Mouse (Mus musculus) heart, embryonic 16.5 days (tissue): ENCODE measurements around the gene Lce3f. TPM values are rescaled to one million over a fixed set of nuclear protein-coding genes. Genes with fewer than 3 reads are reported as not detected.

Experiments used
- ATAC-seq: fragments of 200-750 bp; cut with Nextera tagmentation; replicated peaks from 2 replicates; pipeline ENCODE4 v1.8.0; 2017; ENCODE audit warnings: moderate number of reproducible peaks; ENCODE audit not compliant: insufficient read depth, low FRiP score; ENCODE audit errors: extremely low read depth
- H3K27ac ChIP-seq: fragments of 300-500 bp; sonication (generic); 2 replicates; pipeline ENCODE4 v1.5.1; 2014; ENCODE audit warnings: mild to moderate bottlenecking, low read length, control low read depth, moderate library complexity
- H3K27me3 ChIP-seq: fragments of 300-500 bp; sonication (generic); 2 replicates; pipeline ENCODE4 v1.6.1; 2014; ENCODE audit warnings: low read length, mixed read lengths; ENCODE audit not compliant: control insufficient read depth, insufficient read depth
- H3K36me3 ChIP-seq: fragments of 300-500 bp; sonication (generic); 2 replicates; pipeline ENCODE4 v1.6.1; 2014; ENCODE audit not compliant: control insufficient read depth, insufficient read depth
- H3K4me1 ChIP-seq: fragments of 300-500 bp; sonication (generic); 2 replicates; pipeline ENCODE4 v1.6.1; 2014; ENCODE audit warnings: low read length, mixed read lengths; ENCODE audit not compliant: control insufficient read depth, insufficient read depth
- H3K4me2 ChIP-seq: fragments of 300-500 bp; sonication (generic); 2 replicates; pipeline ENCODE4 v1.6.1; 2014; ENCODE audit warnings: low read depth, mild to moderate bottlenecking, control low read depth, low read length
- H3K4me3 ChIP-seq: fragments of 300-500 bp; sonication (generic); 2 replicates; pipeline ENCODE4 v1.5.1; 2014; ENCODE audit warnings: mild to moderate bottlenecking, control low read depth, low read length
- H3K9ac ChIP-seq: fragments of 300-500 bp; sonication (generic); 2 replicates; pipeline ENCODE4 v1.6.1; 2014; ENCODE audit warnings: low read length, control low read depth
- H3K9me3 ChIP-seq: fragments of 300-500 bp; sonication (generic); replicated peaks from 2 replicates; pipeline ENCODE4 v1.6.1; 2016; ENCODE audit warnings: low read length; ENCODE audit not compliant: control insufficient read depth
- WGBS: fragments of 180-500 bp; shearing (Covaris S2); extraction: QIAGEN DNeasy Blood & Tissue Kit; methylation state at CpG from one replicate; pipeline ENCODE4 v1.1.7; 2014; 5-methylcytosine and 5-hydroxymethylcytosine counted together
- polyA plus RNA-seq: library from polyadenylated mRNA; unstranded; fragments of >200 nt; fragmentation: Nextera tagmentation; extraction: Ambion mirVana; gene quantifications from 2 replicates; pipeline ENCODE4 v1.2.1, GENCODE M21; 2015

The Lce3f gene
- polyA plus RNA-seq = not detected in 2 replicates

DNA sequence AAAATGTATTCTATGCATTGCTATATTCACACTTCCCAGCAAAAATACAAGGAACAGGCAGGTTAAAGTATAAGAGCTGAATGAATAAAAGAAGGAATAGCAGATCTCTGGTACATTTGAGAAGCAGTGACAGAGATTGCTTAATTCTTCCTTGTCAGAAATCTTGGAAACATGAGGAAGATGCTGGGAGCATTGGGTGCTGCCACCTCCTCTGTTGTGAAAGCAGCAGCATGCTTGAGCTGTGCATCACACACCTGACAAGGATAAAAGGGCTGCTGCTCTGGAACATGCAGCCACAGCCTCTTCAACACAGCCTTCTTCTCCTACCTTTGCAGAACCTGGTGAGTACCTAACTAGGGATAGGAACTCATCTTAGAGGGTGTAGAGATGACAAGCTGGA is at the start of gene Lce3f:
TSS of gene Lce3f (plus strand) at position 301 of the 400 bp plus-strand sequence.
- Histone ChIP-seq H3K9ac (no peak within 1 kb of the TSS), H3K4me2 (no peak within 1 kb of the TSS), H3K4me3 (no peak within 1 kb of the TSS), H3K27me3 (no peaks in the 10 kb centered on the region), H3K4me1 (no peaks in the 10 kb centered on the region), H3K27ac (no peak within 1 kb of the TSS), H3K36me3 (no peaks in the 10 kb centered on the region), H3K9me3 (no peaks in the 10 kb centered on the region)
- ATAC-seq = no peak

DNA sequence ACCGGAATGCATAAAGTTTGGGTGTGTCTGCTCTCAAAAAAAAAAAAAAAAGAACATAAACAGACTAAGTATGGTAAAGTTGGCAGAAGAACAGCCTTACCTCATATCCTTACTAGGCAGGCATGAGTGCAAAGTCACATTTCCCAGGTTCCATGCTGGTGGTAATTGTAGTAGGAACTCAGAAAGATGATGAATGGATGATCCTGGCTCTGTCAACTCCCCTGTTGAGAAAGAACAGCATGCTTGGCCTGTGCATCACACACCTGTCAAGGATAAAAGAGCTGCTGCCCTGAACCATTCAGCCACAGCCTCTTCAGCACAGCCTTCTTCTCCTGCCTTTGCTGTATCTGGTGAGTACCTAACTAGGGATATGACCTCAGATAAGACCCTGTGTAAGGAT is 47.8 kb upstream of the Lce3f start, which contains the start of gene Lce3c:
TSS of gene Lce3c (plus strand) at position 301 of the 400 bp plus-strand sequence.
- H3K36me3 ChIP-seq = no peaks in the 10 kb centered on the region
- ATAC-seq = no peak
- no peaks in the 10 kb centered on the region for H3K4me1 ChIP-seq
- H3K4me2 ChIP-seq = no peak within 1 kb of the TSS
- H3K27me3 ChIP-seq = no peaks in the 10 kb centered on the region
- no peak within 1 kb of the TSS for H3K4me3 ChIP-seq
- H3K9me3 ChIP-seq = no peaks in the 10 kb centered on the region
- 62% methylated on average over 1 of the region's 1 CpGs for WGBS
- no peak within 1 kb of the TSS for H3K27ac ChIP-seq
- no peak within 1 kb of the TSS for H3K9ac ChIP-seq

DNA sequence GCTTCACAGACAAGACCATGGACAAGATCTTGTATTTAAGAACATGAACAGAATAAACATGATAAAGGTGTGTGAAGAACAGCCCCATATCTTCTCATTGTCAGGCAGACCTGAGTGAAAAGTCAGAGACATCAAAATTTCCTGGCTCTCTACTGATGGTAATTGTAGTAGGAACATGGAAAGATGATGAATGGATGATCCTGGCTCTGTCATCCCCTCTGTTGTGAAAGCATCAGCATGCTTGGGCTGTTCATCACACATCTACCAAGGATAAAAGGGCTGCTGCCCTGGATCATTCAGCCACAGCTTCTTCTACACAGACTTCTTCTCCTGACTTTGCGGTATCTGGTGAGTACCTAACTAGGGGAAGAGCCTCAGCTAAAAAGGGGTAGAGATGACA is 34.9 kb upstream of the Lce3f start, which contains the start of gene Lce3d:
TSS of gene Lce3d (plus strand) at position 301 of the 400 bp plus-strand sequence.
- 93% methylated on average over 1 of the region's 1 CpGs for WGBS
- no peak for ATAC-seq
- Histone ChIP-seq H3K27me3 (no peaks in the 10 kb centered on the region), H3K36me3 (no peaks in the 10 kb centered on the region), H3K4me1 (no peaks in the 10 kb centered on the region), H3K9ac (no peak within 1 kb of the TSS), H3K27ac (no peak within 1 kb of the TSS), H3K9me3 (no peaks in the 10 kb centered on the region), H3K4me2 (no peak within 1 kb of the TSS), H3K4me3 (no peak within 1 kb of the TSS)

DNA sequence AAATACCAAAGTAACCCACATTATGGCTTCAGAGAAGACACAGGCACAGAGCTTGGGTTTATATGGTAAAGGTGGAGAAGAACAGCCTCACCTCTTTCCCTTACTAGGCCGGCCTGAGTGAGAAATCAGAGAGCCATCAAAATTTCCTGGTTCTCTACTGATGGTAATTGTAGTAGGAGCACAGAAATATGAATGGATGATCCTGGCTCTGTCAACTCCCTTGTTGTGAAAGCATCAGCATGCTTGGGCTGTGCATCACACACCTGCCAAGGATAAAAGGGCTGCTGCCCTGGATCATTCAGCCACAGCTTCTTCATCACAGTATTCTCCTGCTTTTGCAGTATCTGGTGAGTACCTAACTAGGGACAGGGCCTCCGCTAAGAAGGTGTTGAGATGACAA is 25.3 kb upstream of the Lce3f start, which contains the start of gene Lce3e:
TSS of gene Lce3e (plus strand) at position 301 of the 400 bp plus-strand sequence.
- Histone ChIP-seq H3K4me1 (no peaks in the 10 kb centered on the region), H3K9ac (no peak within 1 kb of the TSS), H3K9me3 (no peaks in the 10 kb centered on the region), H3K4me3 (no peak within 1 kb of the TSS), H3K27me3 (no peaks in the 10 kb centered on the region), H3K4me2 (no peak within 1 kb of the TSS), H3K36me3 (no peaks in the 10 kb centered on the region), H3K27ac (no peak within 1 kb of the TSS)
- 77% methylated on average over 2 of the region's 2 CpGs for WGBS
- ATAC-seq = no peak

DNA sequence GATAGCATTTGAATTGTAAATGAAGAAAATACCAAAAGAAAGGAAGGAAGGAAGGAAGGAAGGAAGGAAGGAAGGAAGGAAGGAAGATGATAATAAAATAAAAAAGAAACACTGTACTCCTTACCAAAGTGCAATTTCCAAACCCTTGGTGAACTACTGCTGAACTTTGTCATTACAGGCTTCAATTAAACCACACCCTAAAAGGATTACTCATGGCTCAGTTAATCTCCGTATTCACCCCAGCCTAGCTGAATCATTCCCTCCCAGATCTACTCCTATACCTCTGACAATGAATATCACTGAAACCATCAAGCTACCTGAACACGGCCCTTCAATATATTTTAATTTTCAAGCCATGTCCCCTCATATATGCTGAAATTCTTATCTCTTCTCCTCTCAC is 13.5 kb upstream of the Lce3f start:
- H3K27me3 ChIP-seq = no peaks in the 10 kb centered on the region
- H3K4me1 ChIP-seq = no peaks in the 10 kb centered on the region
- no peak overlapping the region for H3K27ac ChIP-seq
- no peak overlapping the region for H3K4me3 ChIP-seq
- WGBS = 62% methylated on average over 2 of the region's 2 CpGs
- no peak overlapping the region for H3K4me2 ChIP-seq
- no peaks in the 10 kb centered on the region for H3K9me3 ChIP-seq
- no peaks in the 10 kb centered on the region for H3K36me3 ChIP-seq
- no peak overlapping the region for H3K9ac ChIP-seq
- no peak for ATAC-seq

DNA sequence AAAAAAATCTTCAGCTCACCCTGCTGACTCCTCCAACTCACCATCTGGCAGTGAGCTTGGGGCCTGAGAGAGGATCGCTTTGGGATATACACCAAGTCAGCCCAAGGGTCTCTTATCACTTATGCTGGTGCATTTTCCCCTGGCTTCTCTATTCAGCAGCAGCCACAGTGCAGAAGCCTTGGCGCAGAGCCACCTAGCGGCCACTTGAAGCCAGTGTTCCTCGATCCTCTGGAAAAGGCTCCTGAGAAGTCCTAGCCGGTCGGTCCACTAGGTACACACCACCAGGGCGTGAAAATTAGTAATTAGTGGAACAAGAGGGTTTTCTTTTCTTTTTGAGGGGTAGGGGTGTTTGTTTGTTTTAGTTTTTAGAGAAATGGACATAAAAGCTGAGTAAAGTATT is 6.7 kb downstream of the Lce3f start:
- H3K4me2 ChIP-seq = no peak overlapping the region
- 3% methylated on average over 7 of the region's 7 CpGs for WGBS
- no peaks in the 10 kb centered on the region for H3K36me3 ChIP-seq
- H3K27me3 ChIP-seq = no peaks in the 10 kb centered on the region
- H3K4me3 ChIP-seq = no peak overlapping the region
- ATAC-seq = peak; percentile 70
- H3K9me3 ChIP-seq = no peaks in the 10 kb centered on the region
- no peaks in the 10 kb centered on the region for H3K4me1 ChIP-seq
- no peak overlapping the region for H3K9ac ChIP-seq
- H3K27ac ChIP-seq = no peak overlapping the region

DNA sequence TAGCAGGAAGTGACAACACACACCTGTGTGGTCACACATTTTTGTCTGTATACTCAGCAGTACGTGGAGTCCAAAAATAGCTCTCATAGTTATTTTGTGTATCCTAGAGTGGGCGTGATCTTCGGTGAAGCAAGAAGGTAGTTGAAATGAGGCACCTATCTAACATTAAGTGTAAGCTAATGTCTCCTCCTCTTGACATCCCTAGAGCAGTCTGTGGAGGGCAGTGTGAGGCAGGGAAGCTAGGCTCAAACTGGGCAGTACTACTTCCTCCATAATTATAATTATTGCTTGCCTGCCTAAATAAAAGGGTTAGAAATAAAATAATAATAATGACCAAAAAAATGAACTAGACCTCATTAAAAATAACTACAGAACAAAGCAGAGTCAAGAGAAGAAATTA is 8.6 kb downstream of the Lce3f start:
- ATAC-seq = no peak
- Histone ChIP-seq H3K4me1 (no peaks in the 10 kb centered on the region), H3K4me2 (no peak overlapping the region), H3K4me3 (no peak overlapping the region), H3K27ac (no peak overlapping the region), H3K9ac (no peak overlapping the region), H3K9me3 (no peaks in the 10 kb centered on the region), H3K36me3 (no peaks in the 10 kb centered on the region), H3K27me3 (no peaks in the 10 kb centered on the region)
- WGBS = 51% methylated on average over 3 of the region's 3 CpGs

DNA sequence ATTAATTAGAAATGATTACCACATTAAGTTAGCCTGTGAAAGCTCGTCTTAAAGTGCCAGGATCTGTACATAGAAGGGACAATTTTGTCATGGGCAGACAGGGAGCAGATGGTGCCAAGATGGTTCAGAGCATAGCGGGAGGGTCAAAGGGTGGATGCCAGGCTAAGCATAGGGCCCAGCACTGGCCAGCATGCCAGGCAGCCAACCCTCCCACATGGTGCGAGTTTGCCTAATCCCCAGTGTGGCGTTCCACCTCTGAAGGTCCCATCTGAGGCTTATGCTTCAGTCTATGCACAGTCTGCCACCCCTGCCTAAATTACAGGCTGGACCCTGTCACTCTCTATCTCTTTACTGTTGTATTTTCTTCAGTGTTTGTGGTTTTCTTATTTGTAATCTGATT is 10.8 kb downstream of the Lce3f start:
- no peaks in the 10 kb centered on the region for H3K27me3 ChIP-seq
- no peak overlapping the region for H3K4me3 ChIP-seq
- no peak overlapping the region for H3K4me2 ChIP-seq
- WGBS = 64% methylated on average over 4 of the region's 4 CpGs
- ATAC-seq = no peak
- H3K4me1 ChIP-seq = no peaks in the 10 kb centered on the region
- no peaks in the 10 kb centered on the region for H3K9me3 ChIP-seq
- no peak overlapping the region for H3K27ac ChIP-seq
- no peak overlapping the region for H3K9ac ChIP-seq
- H3K36me3 ChIP-seq = no peaks in the 10 kb centered on the region

DNA sequence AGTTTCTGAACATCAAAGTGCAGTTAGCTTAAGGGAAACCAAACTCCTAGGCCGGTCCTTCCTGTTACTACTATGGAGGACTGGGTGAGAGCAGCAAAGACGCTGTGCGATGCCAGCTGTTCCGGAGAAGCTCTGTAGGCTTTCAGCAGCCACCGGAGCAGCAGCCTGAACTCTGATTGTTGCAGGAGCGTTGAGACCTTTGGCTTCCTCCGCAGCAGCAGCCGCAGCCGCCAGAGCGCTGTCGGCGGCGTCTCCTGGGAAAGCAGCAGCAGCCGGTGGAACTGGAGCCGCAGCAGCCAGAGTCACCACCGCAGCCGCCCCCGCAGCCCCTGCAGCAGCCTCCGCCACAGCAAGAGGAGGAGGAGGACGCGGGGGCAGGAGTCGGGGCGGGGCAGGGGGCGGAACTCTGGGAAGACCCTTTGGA is 22.4 kb downstream of the Lce3f start:
- Histone ChIP-seq H3K4me3 (peak overlapping the region; percentile 59), H3K27me3 (0 out of 2 replicates have a peak, but pooled peaks cover 2% of the 10 kb centered on the region), H3K4me2 (peak overlapping the region; percentile 80), H3K27ac (no peak overlapping the region), H3K9ac (peak overlapping the region; percentile 62), H3K36me3 (no peaks in the 10 kb centered on the region), H3K9me3 (no peaks in the 10 kb centered on the region), H3K4me1 (peaks cover 3% of the 10 kb centered on the region; the same call in 1 of the 2 replicates)
- under 1% methylated on average over 24 of the region's 24 CpGs for WGBS
- peak; percentile 70; the same call in 1 of the 2 replicates for ATAC-seq
